Mouse (Mus musculus): ENCODE measurements around the gene Nfasc. TPM values are rescaled to one million over a fixed set of nuclear protein-coding genes. Genes with fewer than 3 reads are reported as not detected.

Gene Nfasc
- polyA plus RNA-seq, 1 experiment from 2014 or later, result 0.45 TPM

GRCm38 (mm10) chr1:132767422-132767821 lies 25.8 kb upstream of the Nfasc start:
- H3K9ac ChIP-seq (replicated peaks; ENCODE audit: low read length), result no peak overlapping the region
- no peaks in the 10 kb centered on the region for H3K9me3 ChIP-seq (ENCODE audit: low read length)
- 0 out of 2 replicates have a peak, but pooled peaks cover 3% of the 10 kb centered on the region for H3K27me3 ChIP-seq (ENCODE audit: insufficient read depth, low read length)
- ATAC-seq (ENCODE audit: low FRiP score, low TSS enrichment), result no peak
- WGBS, result 89% methylated on average over 7 of the region's 7 CpGs
- H3K4me3 ChIP-seq (ENCODE audit: low read length), result no peak overlapping the region
- no peak overlapping the region for H3K27ac ChIP-seq (ENCODE audit: low read length)
- peaks cover 3% of the 10 kb centered on the region; the same call in 1 of the 2 replicates for H3K4me1 ChIP-seq (ENCODE audit: insufficient read depth, low read length)
- H3K36me3 ChIP-seq (ENCODE audit: insufficient read depth, low read length), result no peaks in the 10 kb centered on the region
- H3K4me2 ChIP-seq (replicated peaks; ENCODE audit: low read depth, low read length), result no peak overlapping the region

- Histone ChIP-seq H3K4me3 (ENCODE audit: low read length) (no peak overlapping the region), H3K36me3 (ENCODE audit: insufficient read depth, low read length) (no peaks in the 10 kb centered on the region), H3K27me3 (ENCODE audit: insufficient read depth, low read length) (0 out of 2 replicates have a peak, but pooled peaks cover 3% of the 10 kb centered on the region), H3K4me1 (ENCODE audit: insufficient read depth, low read length) (peaks cover 3% of the 10 kb centered on the region; the same call in 1 of the 2 replicates), H3K27ac (ENCODE audit: low read length) (no peak overlapping the region), H3K4me2 (replicated peaks; ENCODE audit: low read depth, low read length) (peak overlapping the region; percentile 14), H3K9ac (replicated peaks; ENCODE audit: low read length) (no peak overlapping the region), H3K9me3 (ENCODE audit: low read length) (no peaks in the 10 kb centered on the region)
- 0 out of 2 replicates have a peak, but pooled peaks have one; percentile 31 for ATAC-seq (ENCODE audit: low FRiP score, low TSS enrichment)
- WGBS, result 20% methylated on average over 16 of the region's 16 CpGs
Measured at GRCm38 (mm10) chr1:132765887-132766651, 24.5 kb upstream of the Nfasc start.

GRCm38 (mm10) chr1:132765222-132765621 lies 23.6 kb upstream of the Nfasc start:
- peak; percentile 31; the same call in 1 of the 2 replicates for ATAC-seq (ENCODE audit: low FRiP score, low TSS enrichment)
- no peaks in the 10 kb centered on the region for H3K9me3 ChIP-seq (ENCODE audit: low read length)
- WGBS, result 62% methylated on average over 10 of the region's 10 CpGs
- H3K4me2 ChIP-seq (replicated peaks; ENCODE audit: low read depth, low read length), result no peak overlapping the region
- H3K27me3 ChIP-seq (ENCODE audit: insufficient read depth, low read length), result 0 out of 2 replicates have a peak, but pooled peaks cover 3% of the 10 kb centered on the region
- H3K4me3 ChIP-seq (ENCODE audit: low read length), result no peak overlapping the region
- no peak overlapping the region for H3K27ac ChIP-seq (ENCODE audit: low read length)
- H3K4me1 ChIP-seq (ENCODE audit: insufficient read depth, low read length), result peaks cover 3% of the 10 kb centered on the region; the same call in 1 of the 2 replicates
- H3K9ac ChIP-seq (replicated peaks; ENCODE audit: low read length), result no peak overlapping the region
- no peaks in the 10 kb centered on the region for H3K36me3 ChIP-seq (ENCODE audit: insufficient read depth, low read length)

GRCm38 (mm10) chr1:132759390-132759789 lies 17.8 kb upstream of the Nfasc start:
- H3K9ac ChIP-seq (replicated peaks; ENCODE audit: low read length), result no peak overlapping the region
- H3K27ac ChIP-seq (ENCODE audit: low read length), result no peak overlapping the region
- H3K4me3 ChIP-seq (ENCODE audit: low read length), result no peak overlapping the region
- no peaks in the 10 kb centered on the region for H3K27me3 ChIP-seq (ENCODE audit: insufficient read depth, low read length)
- no peak for ATAC-seq (ENCODE audit: low FRiP score, low TSS enrichment)
- H3K9me3 ChIP-seq (ENCODE audit: low read length), result no peaks in the 10 kb centered on the region
- 65% methylated on average over 6 of the region's 6 CpGs for WGBS
- H3K36me3 ChIP-seq (ENCODE audit: insufficient read depth, low read length), result no peaks in the 10 kb centered on the region
- H3K4me2 ChIP-seq (replicated peaks; ENCODE audit: low read depth, low read length), result no peak overlapping the region
- no peaks in the 10 kb centered on the region for H3K4me1 ChIP-seq (ENCODE audit: insufficient read depth, low read length)

GRCm38 (mm10) chr1:132758656-132759370 lies 17.2 kb upstream of the Nfasc start:
- H3K4me2 ChIP-seq (replicated peaks; ENCODE audit: low read depth, low read length), result peak overlapping the region; percentile 54
- no peaks in the 10 kb centered on the region for H3K4me1 ChIP-seq (ENCODE audit: insufficient read depth, low read length)
- no peaks in the 10 kb centered on the region for H3K9me3 ChIP-seq (ENCODE audit: low read length)
- 0 out of 2 replicates have a peak overlapping the region, but pooled peaks have one; percentile 22 for H3K9ac ChIP-seq (replicated peaks; ENCODE audit: low read length)
- peak overlapping the region; percentile 29 for H3K4me3 ChIP-seq (ENCODE audit: low read length)
- ATAC-seq (ENCODE audit: low FRiP score, low TSS enrichment), result peak; percentile 61; the same call in 1 of the 2 replicates
- no peaks in the 10 kb centered on the region for H3K27me3 ChIP-seq (ENCODE audit: insufficient read depth, low read length)
- H3K27ac ChIP-seq (ENCODE audit: low read length), result no peak overlapping the region
- 8% methylated on average over 24 of the region's 24 CpGs for WGBS
- H3K36me3 ChIP-seq (ENCODE audit: insufficient read depth, low read length), result no peaks in the 10 kb centered on the region

GRCm38 (mm10) chr1:132755211-132755610 lies 13.6 kb upstream of the Nfasc start:
- no peak overlapping the region for H3K9ac ChIP-seq (replicated peaks; ENCODE audit: low read length)
- WGBS, result 66% methylated on average over 4 of the region's 4 CpGs
- no peak for ATAC-seq (ENCODE audit: low FRiP score, low TSS enrichment)

GRCm38 (mm10) chr1:132749217-132749884 lies 7.8 kb upstream of the Nfasc start:
- no peak for ATAC-seq (ENCODE audit: low FRiP score, low TSS enrichment)

More at GRCm38 (mm10) chr1:132755211-132755610, 13.6 kb upstream of the Nfasc start:
- Histone ChIP-seq H3K27me3 (ENCODE audit: insufficient read depth, low read length) (no peaks in the 10 kb centered on the region), H3K4me3 (ENCODE audit: low read length) (no peak overlapping the region), H3K4me2 (replicated peaks; ENCODE audit: low read depth, low read length) (no peak overlapping the region), H3K27ac (ENCODE audit: low read length) (no peak overlapping the region), H3K4me1 (ENCODE audit: insufficient read depth, low read length) (no peaks in the 10 kb centered on the region), H3K9me3 (ENCODE audit: low read length) (no peaks in the 10 kb centered on the region), H3K36me3 (ENCODE audit: insufficient read depth, low read length) (no peaks in the 10 kb centered on the region)

GRCm38 (mm10) chr1:132746302-132746701 lies 4.7 kb upstream of the Nfasc start:
- Histone ChIP-seq H3K27me3 (ENCODE audit: insufficient read depth, low read length) (peaks cover 15% of the 10 kb centered on the region), H3K9ac (replicated peaks; ENCODE audit: low read length) (no peak overlapping the region), H3K9me3 (ENCODE audit: low read length) (no peaks in the 10 kb centered on the region), H3K27ac (ENCODE audit: low read length) (no peak overlapping the region), H3K4me1 (ENCODE audit: insufficient read depth, low read length) (no peaks in the 10 kb centered on the region), H3K4me2 (replicated peaks; ENCODE audit: low read depth, low read length) (no peak overlapping the region), H3K4me3 (ENCODE audit: low read length) (no peak overlapping the region), H3K36me3 (ENCODE audit: insufficient read depth, low read length) (no peaks in the 10 kb centered on the region)
- 90% methylated on average over 9 of the region's 9 CpGs for WGBS
- ATAC-seq (ENCODE audit: low FRiP score, low TSS enrichment), result no peak

More at GRCm38 (mm10) chr1:132749217-132749884, 7.8 kb upstream of the Nfasc start:
- Histone ChIP-seq H3K9ac (replicated peaks; ENCODE audit: low read length) (no peak overlapping the region), H3K4me1 (ENCODE audit: insufficient read depth, low read length) (no peaks in the 10 kb centered on the region), H3K36me3 (ENCODE audit: insufficient read depth, low read length) (no peaks in the 10 kb centered on the region), H3K27me3 (ENCODE audit: insufficient read depth, low read length) (no peaks in the 10 kb centered on the region), H3K27ac (ENCODE audit: low read length) (no peak overlapping the region), H3K4me3 (ENCODE audit: low read length) (no peak overlapping the region), H3K9me3 (ENCODE audit: low read length) (no peaks in the 10 kb centered on the region), H3K4me2 (replicated peaks; ENCODE audit: low read depth, low read length) (no peak overlapping the region)
- WGBS, result 72% methylated on average over 9 of the region's 9 CpGs

- no peak for ATAC-seq (ENCODE audit: low FRiP score, low TSS enrichment)
- H3K9me3 ChIP-seq (ENCODE audit: low read length), result no peaks in the 10 kb centered on the region
- no peak overlapping the region for H3K27ac ChIP-seq (ENCODE audit: low read length)
- no peak overlapping the region for H3K4me3 ChIP-seq (ENCODE audit: low read length)
- H3K4me2 ChIP-seq (replicated peaks; ENCODE audit: low read depth, low read length), result no peak overlapping the region
- no peaks in the 10 kb centered on the region for H3K4me1 ChIP-seq (ENCODE audit: insufficient read depth, low read length)
- H3K9ac ChIP-seq (replicated peaks; ENCODE audit: low read length), result no peak overlapping the region
- H3K36me3 ChIP-seq (ENCODE audit: insufficient read depth, low read length), result no peaks in the 10 kb centered on the region
- peaks cover 22% of the 10 kb centered on the region for H3K27me3 ChIP-seq (ENCODE audit: insufficient read depth, low read length)
- WGBS, result 66% methylated on average over 6 of the region's 6 CpGs
Measured at GRCm38 (mm10) chr1:132745636-132746035, 4.0 kb upstream of the Nfasc start.

Measured in kidney, embryonic 16.5 days (tissue).